Mouse (Mus musculus): ENCODE data around the gene Slc6a16.
A peak's percentile ranks its signal among the peaks of the same experiment; 100 is the strongest.

The Slc6a16 gene

GRCm38 (mm10) chr7:45240633-45241388 is at the start of gene Slc6a16:
Slc6a16 (plus strand) TSS chr7:45241085.
- peak; percentile 63 for DNase-seq (ENCODE audit: extremely low spot score, low spot score)

DNA sequence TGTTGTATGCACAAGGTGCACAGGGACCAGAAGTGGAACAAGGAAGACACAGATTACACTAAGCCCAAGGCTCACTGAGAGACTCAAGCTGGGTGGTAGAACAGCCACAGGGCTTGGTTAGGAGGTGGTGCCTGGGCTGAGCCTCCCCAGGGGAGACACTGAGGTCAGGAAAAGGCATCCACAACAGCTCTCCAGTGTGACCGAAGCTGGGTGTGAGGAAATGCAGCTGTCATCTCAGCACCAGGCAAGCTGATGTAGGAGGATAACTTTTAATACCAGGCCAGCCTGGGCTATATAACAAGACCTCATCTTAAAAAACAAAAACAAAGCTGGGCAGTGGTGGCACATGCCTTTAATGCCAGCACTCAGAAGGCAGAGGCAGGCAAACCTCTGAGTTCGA is 49.7 kb upstream of the Slc6a16 start:
- DNase-seq (ENCODE audit: extremely low spot score, low spot score) = no peak

DNA sequence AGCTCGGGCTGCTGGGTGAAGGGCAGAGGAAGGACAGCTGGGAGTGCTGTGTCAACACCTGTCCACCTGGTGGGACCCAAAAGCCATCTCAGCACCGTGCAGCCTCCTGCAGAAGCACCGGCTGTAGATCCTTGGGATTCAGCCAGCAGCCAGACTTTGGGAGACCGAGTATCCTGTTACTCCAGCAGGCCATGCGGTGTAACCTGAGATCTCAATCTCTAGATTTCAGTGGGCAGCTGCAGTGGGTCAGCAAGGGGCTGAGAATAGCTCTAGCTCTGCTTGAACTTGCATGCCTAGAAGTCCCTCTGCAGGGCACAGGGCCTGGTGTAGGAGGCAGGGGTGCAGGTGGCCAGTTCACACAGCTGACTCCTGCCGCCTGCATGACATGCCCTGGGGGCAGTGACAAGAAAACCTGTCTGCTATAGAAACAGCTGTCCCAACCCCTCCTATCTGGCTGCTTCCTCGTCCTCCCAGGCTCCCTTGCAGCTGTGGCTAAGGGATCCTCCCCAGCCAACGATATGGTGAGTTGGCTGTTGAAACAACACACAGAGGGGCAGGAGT is 49.0 kb upstream of the Slc6a16 start:
- DNase-seq (ENCODE audit: extremely low spot score, low spot score) = peak; percentile 46

- no peak for DNase-seq (ENCODE audit: extremely low spot score, low spot score)
Measured at GRCm38 (mm10) chr7:45192585-45193310, 48.1 kb upstream of the Slc6a16 start.

- no peak for DNase-seq (ENCODE audit: extremely low spot score, low spot score)
Measured at GRCm38 (mm10) chr7:45193406-45193805, 47.5 kb upstream of the Slc6a16 start.

DNA sequence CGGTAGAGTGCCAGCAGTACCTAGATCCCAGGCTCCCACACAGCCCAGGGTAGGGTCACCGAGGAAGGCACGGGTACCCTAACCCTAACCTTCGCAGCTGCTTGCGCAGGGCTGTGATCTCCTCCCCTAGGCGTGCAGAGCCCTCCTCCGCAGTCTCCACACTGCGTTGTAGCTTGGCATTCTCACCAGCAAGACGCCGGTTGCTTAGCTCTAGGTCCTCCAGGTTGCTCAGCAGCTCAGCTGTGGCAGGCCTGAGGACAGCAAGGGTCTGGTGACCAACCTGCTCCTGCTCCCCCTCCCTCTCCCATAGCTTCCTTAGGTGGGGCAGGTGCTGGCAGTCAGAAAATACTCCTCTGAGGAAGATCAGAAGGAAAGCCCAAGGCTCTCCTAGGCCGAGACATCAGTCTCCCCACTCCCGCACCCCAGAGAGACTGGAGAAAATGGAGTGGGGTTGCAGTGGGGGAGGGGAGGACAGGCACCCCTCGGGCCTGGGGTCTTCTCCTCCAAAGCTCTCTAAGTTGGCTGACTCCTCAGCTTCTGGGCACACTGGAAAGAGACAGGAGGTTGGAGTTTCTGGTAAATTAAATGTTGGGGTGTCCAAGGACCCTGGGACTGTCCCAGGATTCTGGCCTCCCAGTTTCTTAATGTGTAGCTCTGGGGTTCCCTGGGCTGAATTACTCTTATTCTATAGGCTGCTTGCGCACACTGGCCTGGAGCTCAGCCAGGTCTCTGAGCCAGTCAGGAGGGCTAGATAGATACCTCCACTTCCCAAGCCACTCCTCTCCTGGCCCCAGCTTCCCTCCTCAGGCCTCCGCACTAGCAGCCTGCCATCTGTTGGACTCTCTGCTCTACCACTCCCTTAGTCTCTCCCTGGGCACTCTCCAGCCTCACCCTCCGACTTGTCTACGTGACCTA is 46.8 kb upstream of the Slc6a16 start:
- DNase-seq (ENCODE audit: extremely low spot score, low spot score) = no peak

DNA sequence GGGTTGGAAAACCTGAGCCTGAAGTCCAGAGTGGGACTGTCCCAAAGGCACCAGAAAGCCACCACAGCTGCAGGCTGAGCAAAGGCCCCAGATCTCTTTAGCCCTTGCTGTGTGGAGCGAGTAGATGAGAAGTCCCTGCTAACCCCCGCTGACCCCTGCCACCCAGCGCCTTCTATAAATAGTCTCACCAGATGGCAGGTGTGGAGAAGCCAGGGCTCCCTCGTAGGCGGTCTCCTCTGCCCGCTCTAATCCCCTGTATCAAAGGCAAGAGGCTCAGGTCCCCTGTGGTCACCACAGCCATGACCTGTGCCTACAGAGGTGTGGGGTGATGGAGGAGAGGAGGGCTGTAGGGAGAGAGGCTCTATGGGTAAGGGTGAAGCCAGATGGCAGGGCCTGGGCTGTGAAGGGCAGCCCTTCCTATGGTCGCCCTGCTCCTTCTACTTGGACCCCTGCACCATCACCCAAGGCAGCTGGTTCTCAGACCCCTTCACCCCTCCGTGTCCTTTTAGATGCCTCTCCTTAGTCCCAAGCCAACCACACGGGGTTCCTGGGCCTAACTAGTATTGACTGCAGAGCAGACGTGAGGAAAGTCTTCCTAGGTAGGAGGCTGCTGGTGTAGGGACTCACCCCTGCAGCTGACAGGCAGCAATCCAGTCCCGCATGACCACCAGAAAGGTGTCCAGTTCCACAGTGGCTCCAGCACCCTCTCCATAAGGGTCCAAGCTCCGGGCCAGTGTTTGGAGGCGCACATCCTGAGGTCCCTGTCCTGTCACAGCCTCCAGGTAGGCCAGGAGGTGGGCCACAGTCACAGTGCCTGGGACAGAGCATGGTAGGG is 45.3 kb upstream of the Slc6a16 start:
- no peak for DNase-seq (ENCODE audit: extremely low spot score, low spot score)

- no peak for DNase-seq (ENCODE audit: extremely low spot score, low spot score)
Measured at GRCm38 (mm10) chr7:45196176-45196535, 44.7 kb upstream of the Slc6a16 start.

GRCm38 (mm10) chr7:45196994-45197393 is 43.9 kb upstream of the Slc6a16 start:
- DNase-seq (ENCODE audit: extremely low spot score, low spot score) = no peak

- DNase-seq (ENCODE audit: extremely low spot score, low spot score) = peak; percentile 66
Measured at GRCm38 (mm10) chr7:45198435-45198834, 42.5 kb upstream of the Slc6a16 start.

DNA sequence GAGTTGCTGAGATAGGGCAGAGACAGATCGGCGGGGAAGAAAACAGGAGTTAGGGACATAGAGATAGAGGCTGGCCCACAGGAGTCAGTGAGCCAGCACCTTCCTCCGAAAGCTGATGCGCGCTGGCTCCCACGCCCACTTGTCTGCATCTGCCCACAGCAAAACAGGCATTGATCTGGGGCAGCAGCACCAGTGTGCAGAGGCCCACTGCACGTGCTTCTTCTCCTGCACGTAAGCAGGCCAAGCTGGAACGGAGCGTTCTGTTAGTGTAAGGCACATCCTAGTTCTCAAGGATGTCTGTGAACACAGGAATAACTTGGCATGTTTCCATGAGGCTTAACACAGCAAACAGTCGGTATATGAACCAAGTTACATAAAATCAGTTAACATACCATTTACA is 41.9 kb upstream of the Slc6a16 start:
- DNase-seq (ENCODE audit: extremely low spot score, low spot score) = no peak

- no peak for DNase-seq (ENCODE audit: extremely low spot score, low spot score)
Measured at GRCm38 (mm10) chr7:45202654-45203053, 38.2 kb upstream of the Slc6a16 start.

DNA sequence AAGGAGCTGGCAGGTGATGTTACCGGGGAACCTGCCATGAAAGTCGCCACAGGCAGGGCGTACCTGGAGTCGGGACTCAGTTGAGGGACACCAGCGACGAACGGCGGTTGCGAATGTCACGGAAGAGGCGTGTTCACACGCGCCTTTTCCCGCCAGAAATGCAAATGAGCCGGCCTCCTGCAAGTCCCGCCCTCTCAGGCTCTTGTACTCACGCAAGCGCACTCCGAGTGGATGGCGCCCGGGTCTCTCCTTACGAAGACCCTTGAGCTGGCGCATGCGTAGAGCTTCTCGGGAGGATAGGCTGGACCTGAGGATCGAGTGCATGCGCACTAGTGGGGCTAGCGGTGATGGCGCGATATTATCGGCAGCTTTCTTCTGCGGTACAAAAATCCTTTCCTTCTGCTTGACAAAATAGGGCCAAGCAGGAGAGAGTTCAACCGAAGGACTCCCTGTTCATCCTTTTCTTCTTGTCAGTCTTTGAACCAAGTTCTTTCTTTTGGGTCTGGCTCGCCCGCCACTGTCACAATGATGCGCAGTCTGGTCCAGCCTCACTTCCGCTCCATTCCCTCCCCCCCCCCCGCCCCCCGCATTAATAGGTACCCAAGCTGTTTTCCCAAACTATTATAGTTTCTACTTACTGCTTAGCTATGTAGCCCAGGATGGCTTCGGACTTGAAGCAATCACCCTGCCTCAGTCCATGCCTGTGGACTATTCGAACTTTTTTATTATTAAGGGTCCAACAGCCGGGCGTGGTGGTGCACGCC is 36.3 kb upstream of the Slc6a16 start, which contains the start of gene Ccdc155:
Gene Ccdc155, minus strand, starts transcription at position 513 of the 764 bp plus-strand sequence.
- DNase-seq (ENCODE audit: extremely low spot score, low spot score) = peak; percentile 96

DNA sequence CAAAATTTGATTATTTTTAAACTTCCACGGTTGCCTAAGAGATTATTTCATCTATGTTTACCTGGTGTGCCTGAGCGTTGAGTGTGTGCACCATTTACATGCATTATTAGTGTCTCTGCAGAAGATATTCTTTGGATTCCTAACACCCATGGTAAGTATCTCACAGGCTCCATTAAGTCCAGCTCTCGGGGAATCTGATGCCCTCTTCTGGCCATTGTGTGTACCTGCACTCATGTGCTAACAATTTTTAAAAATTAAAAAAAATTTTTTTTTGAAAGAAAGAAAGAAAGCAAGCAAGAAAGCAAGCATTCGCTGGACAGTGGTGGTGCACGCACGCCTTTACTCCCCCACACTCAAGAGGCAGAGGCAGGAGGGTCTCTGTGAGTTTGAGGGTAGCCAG is 32.6 kb upstream of the Slc6a16 start:
- DNase-seq (ENCODE audit: extremely low spot score, low spot score) = no peak

GRCm38 (mm10) chr7:45211070-45211469 is 29.8 kb upstream of the Slc6a16 start:
- no peak for DNase-seq (ENCODE audit: extremely low spot score, low spot score)

- no peak for DNase-seq (ENCODE audit: extremely low spot score, low spot score)
Measured at GRCm38 (mm10) chr7:45211851-45212251, 29.0 kb upstream of the Slc6a16 start, which contains the start of gene Dkkl1. Dkkl1 (minus strand) TSS chr7:45212147.

GRCm38 (mm10) chr7:45212356-45212755 is 28.5 kb upstream of the Slc6a16 start:
- no peak for DNase-seq (ENCODE audit: extremely low spot score, low spot score)

DNA sequence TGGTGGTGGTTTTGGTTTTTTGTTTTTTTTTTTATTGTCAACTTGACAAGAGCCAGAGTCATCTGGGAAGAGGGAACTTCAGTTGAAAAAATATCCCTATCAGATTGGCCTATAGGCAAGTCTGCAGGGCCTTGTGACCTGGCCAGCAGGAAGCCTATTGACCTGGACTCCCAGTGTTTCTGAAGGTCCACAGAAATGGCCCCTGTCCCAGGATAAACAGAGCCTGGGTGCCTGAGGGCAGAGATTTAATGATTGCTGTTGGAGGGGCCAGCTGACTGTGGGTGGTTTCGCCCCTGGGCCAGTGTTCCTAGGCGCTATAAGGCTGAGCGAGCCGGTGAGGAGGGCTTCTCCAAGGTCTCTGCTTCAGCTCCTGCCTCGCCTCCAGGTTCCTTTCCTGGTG is 27.2 kb upstream of the Slc6a16 start:
- DNase-seq (ENCODE audit: extremely low spot score, low spot score) = no peak

GRCm38 (mm10) chr7:45215673-45216441 is 25.0 kb upstream of the Slc6a16 start, which contains the start of gene Tead2:
Tead2 (plus strand) TSS chr7:45215753.
- peak; percentile 82 for DNase-seq (ENCODE audit: extremely low spot score, low spot score)
